Mouse (Mus musculus): ENCODE results near the gene Slc25a41. TPM values are rescaled to one million over a fixed set of nuclear protein-coding genes. Genes with fewer than 3 reads are reported as not detected.

Slc25a41 gene
- total RNA-seq, 2 experiments from 2014 or later = not detected

DNA sequence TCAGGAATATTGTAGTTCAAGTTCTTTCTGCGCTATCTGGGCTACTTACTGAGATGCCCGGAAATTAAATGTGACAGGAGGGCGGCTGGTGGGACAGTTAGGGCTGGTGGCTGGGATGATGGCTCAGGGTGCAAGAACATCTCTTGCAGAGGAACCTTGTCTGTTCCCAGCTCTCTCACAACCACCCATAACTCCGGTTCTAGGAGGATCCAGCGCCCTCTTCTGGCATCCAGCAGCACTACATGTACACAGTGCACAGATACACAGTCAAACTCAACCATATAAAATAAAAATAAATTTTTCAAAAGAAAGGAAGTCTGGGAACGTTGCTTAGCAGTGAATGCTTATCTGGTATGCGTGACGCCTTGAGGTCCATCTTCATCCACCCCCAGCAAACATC is 2.5 kb downstream of the Slc25a41 start:
- no peak for DNase-seq

GRCm38 (mm10) chr17:57032854-57033253 is 8.6 kb downstream of the Slc25a41 start:
- no peak for DNase-seq

DNA sequence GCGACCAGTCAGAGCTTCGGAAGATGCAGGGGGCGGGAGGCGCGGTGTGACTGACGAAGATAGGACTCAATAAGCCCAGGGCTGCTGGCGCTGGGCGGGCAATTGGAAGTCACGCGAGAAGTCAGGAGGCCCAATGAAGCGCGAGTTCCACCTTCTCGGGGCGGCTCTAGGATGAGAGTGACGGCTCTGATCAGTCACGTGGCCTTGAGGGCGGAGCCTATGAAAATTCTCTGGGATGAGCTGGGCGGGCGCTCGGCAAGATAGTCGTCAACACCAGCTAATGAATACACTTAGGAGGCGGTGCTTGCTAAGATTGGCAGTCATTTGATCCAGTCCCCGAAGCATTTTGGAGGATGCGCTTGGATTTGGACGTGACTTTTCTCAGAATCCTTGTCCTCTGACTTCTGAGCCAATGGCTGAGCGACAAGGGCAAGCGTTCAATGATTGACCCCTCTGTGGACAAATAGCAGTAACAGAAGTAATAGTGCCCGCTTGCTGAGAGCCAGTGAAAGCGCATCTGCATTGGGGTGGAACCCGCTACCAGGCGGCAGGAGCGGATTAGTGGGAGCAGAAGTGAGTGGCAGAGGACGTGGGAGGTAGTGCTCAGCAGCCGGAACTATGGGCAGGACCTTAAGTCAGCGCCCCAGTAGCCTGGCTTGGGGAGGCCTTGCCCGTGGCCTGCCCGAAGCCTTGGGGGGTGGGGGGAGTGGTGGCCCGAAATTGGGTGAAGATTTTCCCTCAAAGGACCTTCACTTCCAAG is 9.6 kb downstream of the Slc25a41 start:
- DNase-seq = peak; percentile 93

DNA sequence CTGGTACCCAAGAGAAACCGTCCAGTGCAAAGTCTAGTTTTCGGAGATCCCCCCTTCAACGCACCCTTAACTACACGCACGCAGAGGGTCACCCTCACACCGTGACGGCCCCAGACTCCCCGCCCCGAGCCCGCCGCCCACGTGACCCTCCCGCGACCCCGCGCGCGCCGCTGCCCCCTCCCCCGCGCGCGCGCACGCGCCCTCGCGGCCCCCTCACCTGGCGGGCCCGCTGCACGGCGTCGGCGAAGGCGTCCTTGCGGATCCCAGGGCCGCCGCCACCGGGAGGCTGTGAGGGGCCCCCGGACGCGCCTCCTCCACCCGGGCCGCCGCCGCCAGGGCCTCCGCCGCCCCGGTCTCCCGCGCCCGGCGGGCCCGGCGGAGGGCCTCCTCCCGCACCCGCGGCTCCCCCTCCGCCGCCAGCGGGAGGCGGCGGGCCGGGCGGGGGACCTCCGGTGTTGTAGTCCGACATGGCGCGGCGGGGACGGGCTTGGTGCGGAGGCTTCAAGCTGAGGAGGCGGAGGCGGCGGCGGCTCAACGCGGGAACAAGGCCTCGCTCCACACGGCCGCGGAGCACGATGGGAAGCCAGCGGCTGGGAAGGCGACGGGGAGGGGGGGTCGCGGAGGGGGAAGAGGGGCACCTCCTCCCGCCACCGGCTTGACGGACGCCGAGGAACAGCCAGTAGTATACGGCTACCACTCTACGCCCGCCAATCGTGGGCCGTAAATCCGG is 10.4 kb downstream of the Slc25a41 start, which contains the start of gene Khsrp:
Gene Khsrp, minus strand, starts transcription at position 592 of the 730 bp plus-strand sequence.
- DNase-seq = peak; percentile 92

DNA sequence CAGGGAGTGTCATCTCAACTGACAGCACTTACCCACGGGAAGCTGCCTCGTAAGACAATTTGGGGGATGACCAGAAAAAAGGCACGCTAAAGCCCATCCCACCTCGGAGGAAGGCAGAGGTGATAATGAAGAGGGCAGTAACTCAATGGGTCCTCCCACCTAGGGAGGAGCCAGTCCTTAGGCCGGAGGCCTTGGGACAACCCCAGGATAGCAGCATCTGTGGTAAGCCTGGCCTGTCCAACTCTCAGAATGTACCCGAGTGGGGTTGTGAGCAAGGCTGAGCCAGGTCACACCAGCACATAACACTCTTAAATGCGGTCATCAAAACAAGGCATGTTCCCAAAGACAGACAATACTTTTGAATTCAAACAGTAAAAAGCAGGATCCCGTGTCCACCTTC is 11.8 kb downstream of the Slc25a41 start:
- DNase-seq = no peak

DNA sequence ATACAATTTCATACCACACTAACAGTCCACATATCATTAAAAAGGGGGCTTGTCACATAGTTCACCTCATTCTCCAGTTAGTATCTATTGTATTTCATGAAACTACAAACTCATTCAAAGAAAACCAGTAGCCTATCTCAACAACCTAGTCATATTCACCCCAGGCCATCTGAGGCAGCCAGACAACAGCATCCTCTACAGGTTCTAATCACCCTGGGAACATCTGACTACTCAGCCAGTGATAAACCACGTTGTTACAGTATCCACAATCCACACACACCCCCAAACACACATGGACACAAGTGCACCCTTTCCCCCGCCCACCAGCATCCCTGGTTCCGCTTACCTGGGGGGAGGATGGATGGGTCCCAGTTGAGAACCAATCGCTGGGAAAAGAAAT is 14.0 kb downstream of the Slc25a41 start:
- no peak for DNase-seq

- no peak for DNase-seq
Measured at GRCm38 (mm10) chr17:57020960-57021359, 20.5 kb downstream of the Slc25a41 start.

GRCm38 (mm10) chr17:57019693-57020092 is 21.8 kb downstream of the Slc25a41 start:
- no peak for DNase-seq

- DNase-seq = no peak
Measured at GRCm38 (mm10) chr17:57012245-57012795, 29.1 kb downstream of the Slc25a41 start.

GRCm38 (mm10) chr17:57011236-57012141 is 30.0 kb downstream of the Slc25a41 start, which contains the start of the genes Gtf2f1 and Gm17949:
Gene Gtf2f1, minus strand, starts transcription at chr17:57011288.
Gene Gm17949, plus strand, starts transcription at chr17:57011469.
- peak; percentile 87 for DNase-seq

GRCm38 (mm10) chr17:57010911-57011235 is 30.6 kb downstream of the Slc25a41 start:
- DNase-seq = no peak

DNA sequence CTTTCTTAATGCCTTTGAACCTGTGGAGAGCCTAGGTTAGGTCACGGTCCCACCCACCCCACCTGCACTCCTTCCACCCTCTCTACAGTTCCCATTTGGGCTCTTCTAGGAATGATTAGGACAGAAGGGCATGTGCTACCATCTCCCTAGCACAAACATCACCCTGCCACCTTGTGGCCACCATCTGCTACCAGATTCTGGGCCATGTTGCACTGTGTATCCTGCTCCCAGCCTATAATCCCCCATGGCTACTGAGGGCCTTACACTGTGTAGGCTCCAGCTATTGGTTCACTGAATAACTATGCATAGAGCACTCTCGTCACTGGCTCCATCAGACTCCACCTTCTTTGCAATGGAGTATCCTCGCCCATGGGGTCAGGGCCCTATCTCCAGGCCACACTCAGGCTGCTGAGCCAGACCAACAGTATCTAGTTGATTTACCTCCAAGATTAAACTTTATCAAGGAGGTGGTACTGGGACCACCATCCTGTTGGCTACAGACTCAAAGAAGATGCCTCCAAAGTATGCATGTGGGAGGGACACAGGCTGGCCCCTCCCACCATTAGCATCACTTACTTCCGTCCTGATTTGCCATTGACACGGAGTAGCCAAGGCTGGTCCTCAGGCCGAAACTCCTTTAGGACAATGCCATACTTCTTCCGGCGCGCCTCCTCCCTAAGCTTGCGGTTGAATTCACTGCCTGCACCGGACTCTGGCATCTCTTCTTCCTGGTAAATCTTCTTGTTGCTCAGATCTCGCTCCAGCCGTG is 34.1 kb downstream of the Slc25a41 start:
- DNase-seq = no peak

DNA sequence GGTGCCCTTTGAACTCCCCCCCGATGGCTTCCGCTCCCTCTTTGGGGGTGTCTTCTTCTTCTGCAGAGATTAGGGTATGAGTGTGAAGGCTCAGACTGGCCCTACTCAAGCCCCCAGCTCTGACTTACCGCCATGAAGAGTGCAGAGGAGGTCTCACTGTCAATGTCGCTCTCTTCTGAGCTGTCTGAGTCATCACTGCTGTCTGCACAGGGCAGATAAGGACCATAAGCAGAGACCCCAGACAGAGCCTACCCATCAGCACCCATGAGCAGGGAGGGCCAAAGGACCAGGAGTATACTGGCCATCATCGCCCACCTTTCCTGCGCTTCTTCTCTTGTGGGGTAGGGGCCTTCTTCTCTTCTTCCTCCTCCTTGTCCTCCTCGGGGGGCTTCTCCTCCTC is 37.5 kb downstream of the Slc25a41 start:
- no peak for DNase-seq

DNA sequence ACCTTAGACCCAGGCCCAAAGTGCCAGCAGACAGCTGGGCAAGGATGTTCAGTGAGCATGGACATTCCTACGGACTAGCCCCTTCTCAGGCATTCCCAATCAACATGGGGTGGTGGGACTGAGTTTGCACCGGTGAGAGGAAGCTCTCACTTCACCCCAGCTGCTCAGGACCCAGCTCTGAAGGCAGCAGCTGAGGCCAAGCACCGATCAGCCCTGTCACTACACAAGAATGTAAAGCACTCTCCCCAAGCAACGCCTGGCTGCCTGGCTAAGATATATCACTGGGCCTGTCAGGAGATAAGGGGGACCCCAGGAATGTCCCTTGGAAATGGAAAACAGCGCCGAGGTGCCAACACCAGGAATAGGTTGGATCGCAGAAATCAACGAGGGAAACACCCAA is 40.2 kb downstream of the Slc25a41 start:
- no peak for DNase-seq

GRCm38 (mm10) chr17:56999968-57000609 is 41.4 kb downstream of the Slc25a41 start, which contains the start of gene Pspn:
Gene Pspn, minus strand, starts transcription at chr17:57000018.
- no peak for DNase-seq

DNA sequence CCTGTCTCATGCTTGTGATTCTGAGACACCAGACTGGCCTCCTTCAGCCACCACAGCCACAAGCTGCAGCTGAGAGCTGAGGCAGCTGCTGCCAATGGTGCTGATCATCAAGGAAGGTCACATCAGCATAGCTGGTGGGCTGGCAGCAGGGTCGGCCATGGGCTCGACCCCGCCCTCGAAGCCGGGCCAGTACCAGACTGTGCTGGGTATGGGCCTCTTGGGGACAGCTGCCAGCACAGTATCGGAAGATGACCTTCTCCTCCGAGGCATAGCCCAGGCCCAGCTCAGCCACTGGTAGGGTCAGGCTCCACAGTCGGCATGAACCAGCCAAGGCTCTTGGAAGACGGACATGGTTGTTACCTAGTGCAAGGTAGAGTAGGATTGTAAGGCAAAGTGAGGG is 42.0 kb downstream of the Slc25a41 start:
- DNase-seq = no peak

- peak; percentile 87 for DNase-seq
Measured at GRCm38 (mm10) chr17:56997029-56997667, 44.3 kb downstream of the Slc25a41 start, which contains the start of gene Alkbh7. Gene Alkbh7, plus strand, starts transcription at chr17:56997339.

GRCm38 (mm10) chr17:56996506-56996905 is 44.9 kb downstream of the Slc25a41 start:
- DNase-seq = no peak

DNA sequence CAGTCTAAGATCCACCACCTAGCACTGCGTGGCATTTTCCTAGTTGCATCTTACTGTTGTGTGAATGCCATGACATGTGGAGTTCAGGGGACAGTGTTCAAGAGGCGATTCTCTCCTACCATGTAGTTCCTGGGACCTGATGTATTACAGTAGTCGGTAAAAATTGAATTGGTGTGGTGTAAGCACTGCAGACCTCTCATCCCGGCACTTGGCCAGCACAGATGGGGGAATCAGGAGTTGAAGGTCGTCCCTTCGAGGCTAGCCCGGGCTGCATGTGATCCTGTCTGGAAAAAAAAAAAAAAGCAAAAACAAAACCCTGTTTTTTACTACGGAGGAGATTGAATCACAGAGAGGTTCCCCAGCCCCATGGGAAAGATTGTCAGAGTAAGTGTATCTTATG is 46.4 kb downstream of the Slc25a41 start:
- no peak for DNase-seq

- DNase-seq = no peak
Measured at GRCm38 (mm10) chr17:56990966-56991365, 50.5 kb downstream of the Slc25a41 start.
